Mouse (Mus musculus) cerebellum, adult 9-10 months (tissue): ENCODE results near the gene Mdm4.

ENCODE experiments used
- DNase-seq: peaks from one replicate; pipeline ENCODE4 v3.0.0; 2022

Gene Mdm4

GRCm38 (mm10) chr1:132937296-132938030 is 92.9 kb downstream of the Mdm4 start:
- no peak for DNase-seq

GRCm38 (mm10) chr1:132934856-132935255 is 95.5 kb downstream of the Mdm4 start:
- peak; percentile 88 for DNase-seq

GRCm38 (mm10) chr1:132932421-132932820 is 97.9 kb downstream of the Mdm4 start:
- DNase-seq, result peak; percentile 92

- DNase-seq, result no peak
Observed at GRCm38 (mm10) chr1:132930291-132930690, 100.1 kb downstream of the Mdm4 start.

- DNase-seq, result no peak
Observed at GRCm38 (mm10) chr1:132928907-132929250, 101.5 kb downstream of the Mdm4 start.

GRCm38 (mm10) chr1:132928032-132928906 is 102.1 kb downstream of the Mdm4 start:
- no peak for DNase-seq

GRCm38 (mm10) chr1:132925270-132925669 is 105.1 kb downstream of the Mdm4 start:
- no peak for DNase-seq

GRCm38 (mm10) chr1:132922257-132922656 is 108.1 kb downstream of the Mdm4 start:
- no peak for DNase-seq

- DNase-seq, result no peak
Observed at GRCm38 (mm10) chr1:132921071-132921470, 109.3 kb downstream of the Mdm4 start.

GRCm38 (mm10) chr1:132919258-132919657 is 111.1 kb downstream of the Mdm4 start:
- DNase-seq, result no peak

- no peak for DNase-seq
Observed at GRCm38 (mm10) chr1:132918117-132918680, 112.2 kb downstream of the Mdm4 start.

- no peak for DNase-seq
Observed at GRCm38 (mm10) chr1:132917554-132917953, 112.8 kb downstream of the Mdm4 start.

GRCm38 (mm10) chr1:132915849-132916493 is 114.4 kb downstream of the Mdm4 start:
- peak; percentile 69 for DNase-seq

- no peak for DNase-seq
Observed at GRCm38 (mm10) chr1:132910414-132911041, 119.8 kb downstream of the Mdm4 start.

- no peak for DNase-seq
Observed at GRCm38 (mm10) chr1:132909951-132910350, 120.4 kb downstream of the Mdm4 start.
